In the genomic region with DNA sequence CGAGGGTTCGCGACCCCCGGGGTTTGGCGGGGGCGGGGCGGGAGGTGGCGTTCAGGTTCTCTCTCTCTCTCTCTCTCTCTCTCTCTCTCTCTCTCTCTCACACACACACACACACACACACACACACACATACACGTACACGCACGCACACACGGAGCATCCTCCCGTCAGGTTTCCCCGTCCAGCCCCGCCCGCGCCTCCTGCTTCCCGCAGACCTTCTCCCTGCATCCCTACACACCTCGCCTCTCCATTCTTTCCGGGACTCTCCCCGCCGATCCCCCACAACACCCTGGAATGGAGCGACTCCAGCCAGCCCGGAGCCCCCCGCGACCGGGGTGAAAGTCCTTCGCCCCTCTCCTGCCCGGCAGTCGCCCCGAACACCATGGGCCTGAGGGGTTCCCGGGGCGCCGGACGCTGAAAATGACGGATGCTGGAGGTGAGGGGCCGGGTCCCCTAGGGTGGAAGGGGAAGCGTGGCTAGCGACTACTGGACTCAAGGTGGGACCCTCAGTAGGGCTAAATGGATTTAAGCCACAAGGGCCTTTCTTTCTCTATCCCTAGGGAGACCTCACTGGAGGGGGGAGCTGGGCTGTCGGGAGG, we compare ENCODE assay signal across 8 mouse cellular contexts. TPM values are rescaled to one million over a fixed set of nuclear protein-coding genes. Genes with fewer than 3 reads are reported as not detected.
A peak's percentile ranks its signal among the peaks of the same experiment; 100 is the strongest.
DNase-seq lines count a peak whose midpoint lies in the region; ATAC-seq and TF ChIP-seq lines count a peak whose summit lies in the region.

No protein-coding gene starts in this region.

- peak overlapping the region; percentile 78 for H3K9ac ChIP-seq in lung, embryonic 15.5 days
- H3K9ac ChIP-seq in embryonic facial prominence, embryonic 14.5 days (ENCODE audit: low read depth, low read length) = peak overlapping the region; percentile 85
- peak overlapping the region; percentile 58 for H3K9ac ChIP-seq in intestine, postnatal 0 days (ENCODE audit: low read depth, low read length)

- under 1% methylated on average over 39 of the region's 40 CpGs for WGBS in lung, embryonic 15.5 days
- under 1% methylated on average over 37 of the region's 40 CpGs for WGBS in cerebellum, adult 2 months
- WGBS in embryonic facial prominence, embryonic 14.5 days = under 1% methylated on average over 29 of the region's 40 CpGs
- WGBS in intestine, postnatal 0 days = 4% methylated on average over 35 of the region's 40 CpGs

- H3K4me3 ChIP-seq in lung, embryonic 15.5 days = peak overlapping the region; percentile 74
- peak overlapping the region; percentile 81 for H3K4me3 ChIP-seq in cerebellum, adult 2 months (replicated peaks; ENCODE audit: insufficient read depth, low read depth, low read length)
- H3K4me3 ChIP-seq in embryonic facial prominence, embryonic 14.5 days (ENCODE audit: low read depth, low read length) = peak overlapping the region; percentile 81
- H3K4me3 ChIP-seq in intestine, postnatal 0 days (ENCODE audit: low read depth, low read length) = peak overlapping the region; percentile 55

- TF ChIP-seq POLR2A in cerebellum, adult 2 months (IDR thresholded peaks at IDR 0.05; ENCODE audit: borderline replicate concordance, insufficient read depth, low read length) = peak; percentile 49; the same call in 1 of the 2 replicates

- H3K4me1 ChIP-seq in lung, embryonic 15.5 days = peaks cover 42% of the 10 kb centered on the region
- H3K4me1 ChIP-seq in cerebellum, adult 2 months (ENCODE audit: control insufficient read depth, insufficient read depth, low read length) = peaks cover 28% of the 10 kb centered on the region; the same call in 1 of the 2 replicates
- peaks cover 42% of the 10 kb centered on the region for H3K4me1 ChIP-seq in embryonic facial prominence, embryonic 14.5 days (ENCODE audit: control insufficient read depth, insufficient read depth, low read length)
- H3K4me1 ChIP-seq in intestine, postnatal 0 days (replicated peaks; ENCODE audit: control insufficient read depth, insufficient read depth, low read length) = peaks cover 8% of the 10 kb centered on the region

- 0 out of 2 replicates have a peak, but pooled peaks have one; percentile 12 for ATAC-seq in lung, embryonic 15.5 days (ENCODE audit: borderline replicate concordance, extremely low read depth, low FRiP score, low TSS enrichment)
- ATAC-seq in embryonic facial prominence, embryonic 14.5 days (ENCODE audit: low read depth) = peak; percentile 27
- no peak for ATAC-seq in intestine, postnatal 0 days

- no peaks in the 10 kb centered on the region for H3K27me3 ChIP-seq in lung, embryonic 15.5 days
- H3K27me3 ChIP-seq in cerebellum, adult 2 months (ENCODE audit: control insufficient read depth, insufficient read depth, low read length) = no peaks in the 10 kb centered on the region
- H3K27me3 ChIP-seq in embryonic facial prominence, embryonic 14.5 days (replicated peaks; ENCODE audit: control insufficient read depth, insufficient read depth, low read length) = no peaks in the 10 kb centered on the region
- H3K27me3 ChIP-seq in intestine, postnatal 0 days (replicated peaks; ENCODE audit: control insufficient read depth, insufficient read depth, low read length) = 0 out of 2 replicates have a peak, but pooled peaks cover 4% of the 10 kb centered on the region

- TF ChIP-seq CTCF in cerebellum, adult 2 months (IDR thresholded peaks at IDR 0.05; ENCODE audit: borderline replicate concordance, insufficient read depth, low read depth, low read length) = no peak
- TF ChIP-seq CTCF in intestine, postnatal 0 days (IDR thresholded peaks at IDR 0.05; ENCODE audit: low read depth) = no peak

- H3K36me3 ChIP-seq in lung, embryonic 15.5 days = 0 out of 2 replicates have a peak, but pooled peaks cover 6% of the 10 kb centered on the region
- H3K36me3 ChIP-seq in embryonic facial prominence, embryonic 14.5 days (ENCODE audit: control insufficient read depth, insufficient read depth, low read length) = peaks cover 15% of the 10 kb centered on the region; the same call in 1 of the 2 replicates
- H3K36me3 ChIP-seq in intestine, postnatal 0 days (ENCODE audit: control insufficient read depth, insufficient read depth) = peaks cover 7% of the 10 kb centered on the region; the same call in 1 of the 2 replicates

- H3K4me2 ChIP-seq in lung, embryonic 15.5 days = peak overlapping the region; percentile 96
- H3K4me2 ChIP-seq in embryonic facial prominence, embryonic 14.5 days (ENCODE audit: low read depth, low read length) = peak overlapping the region; percentile 69
- H3K4me2 ChIP-seq in intestine, postnatal 0 days (replicated peaks; ENCODE audit: low read depth) = peak overlapping the region; percentile 86

- peak overlapping the region; percentile 95 for H3K27ac ChIP-seq in lung, embryonic 15.5 days
- peak overlapping the region; percentile 85 for H3K27ac ChIP-seq in cerebellum, adult 2 months (ENCODE audit: insufficient read depth, low read length)
- peak overlapping the region; percentile 93 for H3K27ac ChIP-seq in embryonic facial prominence, embryonic 14.5 days (replicated peaks; ENCODE audit: low read depth, low read length)
- H3K27ac ChIP-seq in intestine, postnatal 0 days (ENCODE audit: low read depth, low read length) = peak overlapping the region; percentile 66; the same call in 1 of the 2 replicates

- DNase-seq in lung, postnatal 14 days = no peak
- peak; percentile 81 for DNase-seq in cerebellum, adult 2 months
- peak; percentile 60 for DNase-seq in embryonic facial prominence, embryonic 14.5 days (ENCODE audit: low spot score)
- peak; percentile 24 for DNase-seq in naive thymus-derived CD4-positive, alpha-beta T cell, adult 2 months (ENCODE audit: low read depth)
- no peak for DNase-seq in ovary, postnatal 36 days (ENCODE audit: low spot score)
- no peak for DNase-seq in layer of hippocampus, adult 9-10 months (ENCODE audit: low spot score)

- no peaks in the 10 kb centered on the region for H3K9me3 ChIP-seq in lung, embryonic 15.5 days
- no peaks in the 10 kb centered on the region for H3K9me3 ChIP-seq in embryonic facial prominence, embryonic 14.5 days (ENCODE audit: control insufficient read depth, low read length)
- H3K9me3 ChIP-seq in intestine, postnatal 0 days (ENCODE audit: control insufficient read depth) = no peaks in the 10 kb centered on the region

RNA-seq across cellular contexts. Expression of a gene that starts 0.6 kb away (rescaled TPM):
- 17.1 and 17.4 TPM in 2 replicates for polyA plus RNA-seq in lung, embryonic 15.5 days (2015; fragmentation: Nextera tagmentation; extraction: Ambion mirVana)
- 80.7 and 89.4 TPM in 2 replicates for polyA plus RNA-seq in cerebellum, adult 2 months (2012; rRNA removed)
- 21.9 and 29.0 TPM in 2 replicates for polyA plus RNA-seq in embryonic facial prominence, embryonic 14.5 days (2014; fragmentation: Nextera tagmentation; extraction: Ambion mirVana)
- 6.5 and 6.9 TPM in 2 replicates for polyA plus RNA-seq in intestine, postnatal 0 days (2015; fragmentation: Nextera tagmentation; extraction: Ambion mirVana)

RNA-seq across cellular contexts. Expression of a gene that starts 19.4 kb away (rescaled TPM):
- 8.8 and 9.3 TPM in 2 replicates for polyA plus RNA-seq in lung, embryonic 15.5 days (2015; fragmentation: Nextera tagmentation; extraction: Ambion mirVana)
- 149 and 153 TPM in 2 replicates for polyA plus RNA-seq in cerebellum, adult 2 months (2012; rRNA removed)
- polyA plus RNA-seq in embryonic facial prominence, embryonic 14.5 days (2014; fragmentation: Nextera tagmentation; extraction: Ambion mirVana) = 16.0 and 16.1 TPM in 2 replicates
- 6.3 and 7.1 TPM in 2 replicates for polyA plus RNA-seq in intestine, postnatal 0 days (2015; fragmentation: Nextera tagmentation; extraction: Ambion mirVana)

RNA-seq across cellular contexts. Expression of a gene that starts 30.9 kb away (rescaled TPM):
- polyA plus RNA-seq in lung, embryonic 15.5 days (2015; fragmentation: Nextera tagmentation; extraction: Ambion mirVana) = 27.8 and 30.9 TPM in 2 replicates
- 219 and 247 TPM in 2 replicates for polyA plus RNA-seq in cerebellum, adult 2 months (2012; rRNA removed)
- polyA plus RNA-seq in embryonic facial prominence, embryonic 14.5 days (2014; fragmentation: Nextera tagmentation; extraction: Ambion mirVana) = 37.8 and 41.6 TPM in 2 replicates
- 53.2 and 57.4 TPM in 2 replicates for polyA plus RNA-seq in intestine, postnatal 0 days (2015; fragmentation: Nextera tagmentation; extraction: Ambion mirVana)

RNA-seq across cellular contexts. Expression of a gene that starts 34.1 kb away (rescaled TPM):
- 0.69 and 0.96 TPM in 2 replicates for polyA plus RNA-seq in lung, embryonic 15.5 days (2015; fragmentation: Nextera tagmentation; extraction: Ambion mirVana)
- polyA plus RNA-seq in cerebellum, adult 2 months (2012; rRNA removed) = 1.9 and 3.9 TPM in 2 replicates
- polyA plus RNA-seq in embryonic facial prominence, embryonic 14.5 days (2014; fragmentation: Nextera tagmentation; extraction: Ambion mirVana) = 18.6 and 19.5 TPM in 2 replicates
- 0.18 and 0.55 TPM in 2 replicates for polyA plus RNA-seq in intestine, postnatal 0 days (2015; fragmentation: Nextera tagmentation; extraction: Ambion mirVana)

RNA-seq across cellular contexts. Expression of a gene that starts 42.8 kb away (rescaled TPM):
- not detected in 2 replicates for polyA plus RNA-seq in lung, embryonic 15.5 days (2015; fragmentation: Nextera tagmentation; extraction: Ambion mirVana)
- not detected in 2 replicates for polyA plus RNA-seq in cerebellum, adult 2 months (2012; rRNA removed)
- polyA plus RNA-seq in embryonic facial prominence, embryonic 14.5 days (2014; fragmentation: Nextera tagmentation; extraction: Ambion mirVana) = 0.25 and 0.61 TPM in 2 replicates
- polyA plus RNA-seq in intestine, postnatal 0 days (2015; fragmentation: Nextera tagmentation; extraction: Ambion mirVana) = not detected in 2 replicates

Comparison
In these comparisons a context has a peak if more than half of its experiments do, and no peak if none do; other contexts are left out.
1. DNase-seq: peak in cerebellum, adult 2 months (2 of 2), embryonic facial prominence, embryonic 14.5 days (single experiment) and naive thymus-derived CD4-positive, alpha-beta T cell, adult 2 months (single experiment); none in lung, postnatal 14 days (single experiment), ovary, postnatal 36 days (single experiment) and layer of hippocampus, adult 9-10 months (single experiment).
2. Peak in every context shown above with its lines, with median percentiles within 50 percentile points of each other: H3K27ac ChIP-seq, H3K4me2 ChIP-seq, H3K4me3 ChIP-seq and H3K9ac ChIP-seq.